Mouse (Mus musculus) lung, postnatal 0 days (tissue): ENCODE measurements around the gene Sphk2. TPM values are rescaled to one million over a fixed set of nuclear protein-coding genes. Genes with fewer than 3 reads are reported as not detected.

ENCODE experiments used
- ATAC-seq: fragments of 200-750 bp; cut with Nextera tagmentation; 2 replicates; pipeline ENCODE4 v1.8.0; 2017; ENCODE audit warnings: moderate library complexity
- DNase-seq: peaks from one replicate; pipeline ENCODE4 v3.0.0-alpha.2; 2016; ENCODE audit warnings: low spot score
- H3K27ac ChIP-seq: fragments of 300-500 bp; sonication (generic); 2 replicates; pipeline ENCODE4 v1.5.1; 2014; ENCODE audit warnings: antibody characterized with exemption, mild to moderate bottlenecking, low read length, mixed read lengths
- H3K27me3 ChIP-seq: fragments of 300-500 bp; sonication (generic); replicated peaks from 2 replicates; pipeline ENCODE4 v1.6.1; 2014; ENCODE audit warnings: low read length, mixed read lengths; ENCODE audit not compliant: insufficient read depth
- H3K36me3 ChIP-seq: fragments of 300-500 bp; sonication (generic); 2 replicates; pipeline ENCODE4 v1.6.1; 2014; ENCODE audit warnings: low read length, mixed read lengths; ENCODE audit not compliant: insufficient read depth
- H3K4me1 ChIP-seq: fragments of 300-500 bp; sonication (generic); 2 replicates; pipeline ENCODE4 v1.6.1; 2014; ENCODE audit warnings: antibody characterized with exemption, low read depth, low read length, mixed read lengths; ENCODE audit not compliant: insufficient read depth
- H3K4me2 ChIP-seq: fragments of 300-500 bp; sonication (generic); replicated peaks from 2 replicates; pipeline ENCODE4 v1.6.1; 2014; ENCODE audit warnings: low read depth, mild to moderate bottlenecking, low read length, moderate library complexity, mixed read lengths
- H3K4me3 ChIP-seq: fragments of 300-500 bp; sonication (generic); 2 replicates; pipeline ENCODE4 v1.5.1; 2014; ENCODE audit warnings: low read depth, low read length
- H3K9ac ChIP-seq: fragments of 300-500 bp; sonication (generic); replicated peaks from 2 replicates; pipeline ENCODE4 v1.6.1; 2014; ENCODE audit warnings: low read depth, mild to moderate bottlenecking
- H3K9me3 ChIP-seq: fragments of 300-500 bp; sonication (generic); 2 replicates; pipeline ENCODE4 v1.6.1; 2016; ENCODE audit warnings: low read length, mixed read lengths
- CTCF ChIP-seq: IDR thresholded peaks from 2 replicates; pipeline ENCODE4 v1.5.1; 2016; ENCODE audit warnings: antibody characterized with exemption, mild to moderate bottlenecking
- EP300 ChIP-seq: IDR thresholded peaks from 2 replicates; pipeline ENCODE4 v1.6.1; 2016; ENCODE audit warnings: antibody characterized with exemption, mild to moderate bottlenecking, control low read depth
- WGBS: fragments of 180-500 bp; shearing (Covaris S2); extraction: QIAGEN DNeasy Blood & Tissue Kit; methylation state at CpG from one replicate; pipeline ENCODE4 v1.1.7; 2014; 5-methylcytosine and 5-hydroxymethylcytosine counted together
- polyA plus RNA-seq: library from polyadenylated mRNA; unstranded; fragments of >200 nt; fragmentation: Nextera tagmentation; extraction: Ambion mirVana; gene quantifications from 2 replicates; pipeline ENCODE4 v1.2.1, GENCODE M21; 2015

The Sphk2 gene
- polyA plus RNA-seq, 1 experiment from 2014 or later, result 18.2 TPM

DNA sequence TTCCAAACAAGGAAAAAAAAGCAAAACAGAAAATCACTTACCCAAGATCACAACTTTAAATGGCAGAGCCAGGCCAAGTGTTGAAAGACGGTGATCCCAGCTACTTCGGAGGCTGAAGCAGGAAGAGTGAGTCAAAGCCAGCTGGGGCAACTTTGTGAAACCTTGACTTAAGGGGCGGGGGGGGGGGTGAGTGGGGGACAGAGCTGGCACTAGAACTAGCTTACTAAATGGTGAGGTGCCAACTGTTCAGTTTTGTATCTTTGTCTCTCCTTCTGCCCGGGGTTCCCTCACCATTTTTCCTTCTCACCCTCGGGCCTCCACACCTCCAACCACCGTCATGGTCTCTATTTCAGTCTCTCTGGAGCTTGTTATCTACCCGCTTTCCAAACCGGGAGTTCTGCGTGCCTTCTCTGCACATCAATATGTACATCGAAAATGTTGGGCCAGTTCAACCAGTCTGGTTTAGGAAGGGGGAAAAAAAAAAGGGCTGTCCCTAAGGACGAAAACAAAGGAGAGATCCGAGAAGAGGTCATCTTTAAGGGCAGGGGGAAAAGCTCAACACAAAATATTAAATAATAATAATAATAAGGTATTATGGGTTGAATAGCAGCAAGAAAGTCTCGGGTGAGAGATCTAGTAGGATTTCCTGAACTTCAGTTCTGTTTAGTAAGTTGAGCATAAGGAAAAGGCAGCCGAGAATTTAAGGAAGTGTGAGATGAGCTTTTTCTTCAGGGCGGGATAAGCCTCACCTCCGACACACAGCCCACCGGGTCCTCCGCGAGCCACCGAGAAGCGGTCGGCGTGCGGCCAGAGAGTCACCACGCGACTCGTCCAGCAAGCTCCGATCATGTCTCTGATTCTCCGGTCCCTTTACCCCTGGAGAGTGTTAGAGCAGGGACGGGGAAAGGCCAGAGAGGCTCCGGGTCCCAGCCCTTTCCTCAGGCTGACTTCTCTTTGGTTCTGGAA lies 567 bp downstream of the Sphk2 start:
- WGBS, result 5% methylated on average over 31 of the region's 31 CpGs
- DNase-seq (no peak), ATAC-seq (0 out of 2 replicates have a peak, but pooled peaks have one; percentile 1)

DNA sequence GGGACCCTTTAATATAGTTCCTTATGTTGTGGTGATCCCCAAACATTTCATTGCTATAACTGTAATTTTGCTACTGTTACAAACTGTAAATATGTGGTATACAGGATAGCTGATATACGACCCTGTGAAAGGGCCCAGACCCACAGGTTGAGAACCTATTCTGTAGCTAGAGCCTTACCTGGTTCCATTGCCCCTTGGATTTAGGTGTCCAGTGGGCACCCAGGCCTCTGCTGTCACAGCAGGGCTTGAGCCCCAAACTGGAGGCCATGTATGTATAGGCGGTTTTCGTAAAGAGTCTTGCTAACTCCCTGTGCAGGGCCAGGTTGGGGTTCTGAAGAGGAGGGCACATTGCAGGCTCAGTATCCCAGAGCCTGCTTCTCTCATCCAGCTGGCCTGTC lies 1.3 kb downstream of the Sphk2 start:
- H3K4me2 ChIP-seq, result peak overlapping the region; percentile 60
- TF ChIP-seq EP300 (no peak), CTCF (no peak)
- H3K4me1 ChIP-seq, result peaks cover 18% of the 10 kb centered on the region
- H3K9ac ChIP-seq, result no peak overlapping the region
- 0 out of 2 replicates have a peak overlapping the region, but pooled peaks have one; percentile 14 for H3K4me3 ChIP-seq
- DNase-seq, result no peak
- no peaks in the 10 kb centered on the region for H3K27me3 ChIP-seq
- no peak for ATAC-seq
- 84% methylated on average over 3 of the region's 3 CpGs for WGBS
- peaks cover 13% of the 10 kb centered on the region for H3K36me3 ChIP-seq
- H3K27ac ChIP-seq, result 0 out of 2 replicates have a peak overlapping the region, but pooled peaks have one; percentile 15
- H3K9me3 ChIP-seq, result no peaks in the 10 kb centered on the region

More for the DNA sequence above, 567 bp downstream of the Sphk2 start:
- Histone ChIP-seq H3K4me1 (peaks cover 18% of the 10 kb centered on the region), H3K4me2 (peak overlapping the region; percentile 60), H3K27ac (peak overlapping the region; percentile 90), H3K27me3 (no peaks in the 10 kb centered on the region), H3K9me3 (no peaks in the 10 kb centered on the region), H3K9ac (peak overlapping the region; percentile 84), H3K36me3 (peaks cover 13% of the 10 kb centered on the region), H3K4me3 (peak overlapping the region; percentile 79)
- TF ChIP-seq CTCF (no peak), EP300 (no peak)

DNA sequence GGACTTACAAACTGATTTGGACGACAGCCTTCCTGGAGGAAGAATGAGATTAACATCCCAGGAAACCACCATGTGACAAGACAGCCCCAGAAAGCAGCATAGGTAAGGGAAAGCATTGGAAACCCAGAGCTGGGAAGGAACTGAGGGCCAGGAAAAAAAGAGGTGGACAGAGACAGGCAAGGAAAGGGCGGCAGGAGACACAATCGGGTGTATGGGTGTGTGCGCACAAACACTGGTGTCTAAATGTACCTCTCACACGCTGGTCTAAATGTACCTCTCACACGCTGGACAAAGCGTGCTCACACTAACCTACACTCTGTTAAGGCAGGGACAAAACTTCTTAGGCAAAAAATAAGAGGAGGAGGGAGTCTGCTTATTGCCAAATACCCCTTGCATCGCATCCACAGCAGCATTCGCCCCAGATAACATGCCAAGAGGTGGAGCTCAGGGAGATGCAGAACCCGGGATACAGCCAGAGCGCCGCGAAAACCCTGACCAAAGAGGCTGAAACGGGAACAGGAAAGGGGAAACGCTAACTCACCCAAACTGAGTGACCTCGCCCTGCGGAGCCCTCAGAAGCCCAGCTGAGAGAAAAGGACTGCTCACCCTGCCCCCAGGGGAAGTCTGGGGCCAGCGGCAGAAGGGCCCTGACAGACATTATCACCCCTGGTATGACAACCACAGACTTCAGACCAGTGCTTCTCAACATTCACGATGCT lies 1.9 kb downstream of the Sphk2 start:
- WGBS, result 77% methylated on average over 19 of the region's 19 CpGs
- ATAC-seq, result no peak
- DNase-seq, result peak; percentile 44
- H3K27ac ChIP-seq, result peak overlapping the region; percentile 69
- H3K4me3 ChIP-seq, result peak overlapping the region; percentile 9; the same call in 1 of the 2 replicates
- H3K9me3 ChIP-seq, result no peaks in the 10 kb centered on the region
- no peaks in the 10 kb centered on the region for H3K27me3 ChIP-seq
- H3K4me1 ChIP-seq, result peaks cover 18% of the 10 kb centered on the region
- H3K9ac ChIP-seq, result peak overlapping the region; percentile 26; the same call in 1 of the 2 replicates
- no peak for TF ChIP-seq CTCF
- TF ChIP-seq EP300, result no peak
- H3K36me3 ChIP-seq, result peaks cover 14% of the 10 kb centered on the region
- peak overlapping the region; percentile 60 for H3K4me2 ChIP-seq

DNA sequence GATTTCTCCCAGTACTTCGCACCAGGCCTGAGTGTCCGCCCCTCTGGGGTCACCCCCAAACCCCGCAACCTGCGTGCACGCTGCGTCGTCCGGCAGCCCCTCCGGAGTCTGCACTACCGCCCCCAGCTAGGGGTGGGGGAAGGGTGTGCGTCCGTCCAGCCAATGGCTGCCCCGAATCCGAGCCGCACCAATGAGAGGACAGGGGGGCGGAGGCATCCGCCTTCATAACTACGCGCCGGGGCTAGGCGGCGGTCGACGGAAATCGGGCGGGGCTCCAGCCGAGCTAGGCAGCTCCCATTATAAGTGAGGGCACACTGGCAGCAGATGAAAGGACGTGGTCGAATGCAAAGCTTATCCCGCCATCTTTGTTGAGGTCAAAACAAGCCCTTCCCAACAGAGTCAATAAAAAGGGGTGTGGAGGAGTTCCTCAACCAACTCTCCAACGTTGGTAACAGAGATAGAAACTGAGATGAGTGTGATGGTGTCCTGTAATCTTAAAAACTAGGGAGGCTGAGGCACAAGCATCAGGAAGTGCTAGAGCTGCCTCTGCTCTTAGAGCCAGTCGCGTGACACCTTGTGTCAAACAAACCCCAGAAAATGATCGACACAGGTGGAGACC lies 2.6 kb downstream of the Sphk2 start, which contains the start of gene Rpl18:
Gene Rpl18 (plus strand): TSS at position 368 of the 619 bp plus-strand sequence.
- H3K27me3 ChIP-seq, result no peaks in the 10 kb centered on the region
- peak within 1 kb of the TSS; percentile 83 for H3K27ac ChIP-seq
- TF ChIP-seq EP300 (no peak), CTCF (no peak)
- H3K4me1 ChIP-seq, result peaks cover 18% of the 10 kb centered on the region
- no peaks in the 10 kb centered on the region for H3K9me3 ChIP-seq
- peak; percentile 99 for DNase-seq
- 6% methylated on average over 33 of the region's 34 CpGs for WGBS
- peak within 1 kb of the TSS; percentile 58 for H3K4me3 ChIP-seq
- H3K9ac ChIP-seq, result peak within 1 kb of the TSS; percentile 75
- ATAC-seq, result peak; percentile 91
- H3K4me2 ChIP-seq, result peak within 1 kb of the TSS; percentile 90
- H3K36me3 ChIP-seq, result peaks cover 21% of the 10 kb centered on the region

DNA sequence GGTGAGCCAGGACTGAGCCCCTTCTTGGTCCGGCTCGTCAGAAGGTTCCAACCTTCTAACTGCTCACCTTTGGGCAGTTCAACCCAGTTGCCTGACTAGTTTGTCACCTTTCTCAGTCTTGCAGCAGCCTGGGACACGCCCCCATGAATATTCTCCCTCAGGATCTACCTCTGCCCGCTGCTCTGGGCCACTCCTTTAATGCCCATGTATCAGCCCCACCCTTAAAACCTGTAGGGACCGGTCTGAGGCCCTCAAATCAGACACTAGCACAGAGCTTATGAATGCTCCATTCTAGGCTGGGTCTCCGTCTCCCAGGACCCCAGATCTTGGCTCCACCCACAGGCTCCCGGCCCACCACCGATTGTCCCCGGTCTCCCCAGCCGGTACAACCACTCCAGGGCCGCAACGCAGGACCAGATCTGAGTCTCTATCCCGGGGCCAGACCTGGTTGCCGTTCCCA lies 3.1 kb downstream of the Sphk2 start:
- Histone ChIP-seq H3K27me3 (no peaks in the 10 kb centered on the region), H3K4me1 (peaks cover 18% of the 10 kb centered on the region), H3K27ac (peak overlapping the region; percentile 83), H3K4me2 (peak overlapping the region; percentile 90), H3K4me3 (peak overlapping the region; percentile 58), H3K9ac (peak overlapping the region; percentile 75), H3K9me3 (no peaks in the 10 kb centered on the region), H3K36me3 (peaks cover 18% of the 10 kb centered on the region)
- TF ChIP-seq CTCF (no peak), EP300 (peak; percentile 39; the same call in 1 of the 2 replicates)
- ATAC-seq (peak; percentile 51), DNase-seq (peak; percentile 86)
- 8% methylated on average over 14 of the region's 14 CpGs for WGBS
